Mouse (Mus musculus) neural tube, embryonic 15.5 days (tissue): ENCODE results near the gene Slc39a11. TPM values are rescaled to one million over a fixed set of nuclear protein-coding genes. Genes with fewer than 3 reads are reported as not detected.
"Not testable (repeated sequence)": the region's sequence is repeated elsewhere in the genome, so short reads cannot be mapped to it uniquely, and the experiment has no call there.

Source experiments
- ATAC-seq: fragments of 200-750 bp; cut with Nextera tagmentation; 2 replicates; pipeline ENCODE4 v1.8.0; 2017; ENCODE audit warnings: mild to moderate bottlenecking, moderate TSS enrichment, moderate library complexity; ENCODE audit not compliant: low FRiP score
- H3K27ac ChIP-seq: fragments of 300-500 bp; sonication (generic); replicated peaks from 2 replicates; pipeline ENCODE4 v1.5.1; 2015; ENCODE audit warnings: mild to moderate bottlenecking, inconsistent platforms
- H3K27me3 ChIP-seq: fragments of 300-500 bp; sonication (generic); replicated peaks from 2 replicates; pipeline ENCODE4 v1.6.1; 2015; ENCODE audit warnings: inconsistent platforms
- H3K36me3 ChIP-seq: fragments of 300-500 bp; sonication (generic); 2 replicates; pipeline ENCODE4 v1.6.1; 2015; ENCODE audit warnings: inconsistent platforms
- H3K4me1 ChIP-seq: fragments of 300-500 bp; sonication (generic); 2 replicates; pipeline ENCODE4 v1.6.1; 2015; ENCODE audit warnings: inconsistent platforms
- H3K4me2 ChIP-seq: fragments of 300-500 bp; sonication (generic); 2 replicates; pipeline ENCODE4 v1.6.1; 2015; ENCODE audit warnings: inconsistent platforms, mild to moderate bottlenecking, moderate library complexity
- H3K4me3 ChIP-seq: fragments of 300-500 bp; sonication (generic); replicated peaks from 2 replicates; pipeline ENCODE4 v1.5.1; 2015; ENCODE audit warnings: mild to moderate bottlenecking, inconsistent platforms
- H3K9ac ChIP-seq: fragments of 300-500 bp; sonication (generic); replicated peaks from 2 replicates; pipeline ENCODE4 v1.6.1; 2015; ENCODE audit warnings: mild to moderate bottlenecking, inconsistent platforms
- H3K9me3 ChIP-seq: fragments of 300-500 bp; sonication (generic); replicated peaks from 2 replicates; pipeline ENCODE4 v1.6.1; 2016; ENCODE audit warnings: inconsistent platforms
- WGBS: fragments of 180-500 bp; shearing (Covaris S2); methylation state at CpG from one replicate; pipeline ENCODE4 v1.1.7; 2015; ENCODE audit warnings: mixed read lengths; 5-methylcytosine and 5-hydroxymethylcytosine counted together
- polyA plus RNA-seq: library from polyadenylated mRNA; unstranded; fragments of >200 nt; fragmentation: Nextera tagmentation; extraction: Ambion mirVana; gene quantifications from 2 replicates; pipeline ENCODE4 v1.2.1, GENCODE M21; 2015

Gene Slc39a11
- polyA plus RNA-seq, 1 experiment from 2014 or later = 27.7 TPM

- Histone ChIP-seq H3K4me3 (no peak overlapping the region), H3K9me3 (no peaks in the 10 kb centered on the region), H3K9ac (no peak overlapping the region), H3K27ac (peak overlapping the region; percentile 41; the same call in 1 of the 2 replicates), H3K36me3 (no peaks in the 10 kb centered on the region), H3K27me3 (no peaks in the 10 kb centered on the region), H3K4me1 (peaks cover 7% of the 10 kb centered on the region; the same call in 1 of the 2 replicates), H3K4me2 (no peak overlapping the region)
- 22% methylated on average over 11 of the region's 11 CpGs for WGBS
- ATAC-seq = no peak; the same call in 1 of the 2 replicates
Observed at GRCm38 (mm10) chr11:113583879-113584661, 65.8 kb downstream of the Slc39a11 start.

GRCm38 (mm10) chr11:113577221-113577620, 72.7 kb downstream of the Slc39a11 start:
- Histone ChIP-seq H3K27ac (no peak overlapping the region), H3K36me3 (no peaks in the 10 kb centered on the region), H3K9me3 (no peaks in the 10 kb centered on the region), H3K4me2 (no peak overlapping the region), H3K4me1 (peaks cover 13% of the 10 kb centered on the region), H3K27me3 (no peaks in the 10 kb centered on the region), H3K9ac (no peak overlapping the region), H3K4me3 (no peak overlapping the region)
- no peak for ATAC-seq
- 87% methylated on average over 4 of the region's 4 CpGs for WGBS

- H3K27me3 ChIP-seq = no peaks in the 10 kb centered on the region
- WGBS = 45% methylated on average over 6 of the region's 6 CpGs
- H3K4me3 ChIP-seq = no peak overlapping the region
- 0 out of 2 replicates have a peak overlapping the region, but pooled peaks have one; percentile 33 for H3K27ac ChIP-seq
- H3K4me2 ChIP-seq = no peak overlapping the region
- H3K9ac ChIP-seq = no peak overlapping the region
- no peaks in the 10 kb centered on the region for H3K9me3 ChIP-seq
- no peaks in the 10 kb centered on the region for H3K36me3 ChIP-seq
- peaks cover 14% of the 10 kb centered on the region for H3K4me1 ChIP-seq
- ATAC-seq = 0 out of 2 replicates have a peak, but pooled peaks have one; percentile 55
Observed at GRCm38 (mm10) chr11:113572641-113573040, 77.2 kb downstream of the Slc39a11 start.

- H3K4me2 ChIP-seq = no peak overlapping the region
Observed at GRCm38 (mm10) chr11:113571616-113572015, 78.3 kb downstream of the Slc39a11 start.

GRCm38 (mm10) chr11:113568999-113569398, 80.9 kb downstream of the Slc39a11 start:
- Histone ChIP-seq H3K27me3 (no peaks in the 10 kb centered on the region), H3K4me2 (no peak overlapping the region), H3K9ac (no peak overlapping the region), H3K4me3 (no peak overlapping the region), H3K27ac (no peak overlapping the region), H3K36me3 (no peaks in the 10 kb centered on the region), H3K4me1 (peaks cover 27% of the 10 kb centered on the region), H3K9me3 (no peaks in the 10 kb centered on the region)
- WGBS = 79% methylated on average over 1 of the region's 1 CpGs
- ATAC-seq = no peak

More at GRCm38 (mm10) chr11:113571616-113572015, 78.3 kb downstream of the Slc39a11 start:
- H3K4me3 ChIP-seq = no peak overlapping the region
- no peaks in the 10 kb centered on the region for H3K36me3 ChIP-seq
- no peaks in the 10 kb centered on the region for H3K9me3 ChIP-seq
- no peak overlapping the region for H3K27ac ChIP-seq
- H3K4me1 ChIP-seq = peaks cover 14% of the 10 kb centered on the region
- H3K27me3 ChIP-seq = no peaks in the 10 kb centered on the region
- H3K9ac ChIP-seq = no peak overlapping the region
- no peak for ATAC-seq

GRCm38 (mm10) chr11:113567926-113568325, 82.0 kb downstream of the Slc39a11 start:
- H3K27me3 ChIP-seq, H3K9ac ChIP-seq, H3K9me3 ChIP-seq, ATAC-seq, H3K4me2 ChIP-seq, H3K27ac ChIP-seq, H3K4me3 ChIP-seq, H3K36me3 ChIP-seq: not testable (repeated sequence)
- 87% methylated on average over 2 of the region's 2 CpGs for WGBS
- H3K4me1 ChIP-seq = peaks cover 22% of the 10 kb centered on the region

GRCm38 (mm10) chr11:113565006-113565995, 84.6 kb downstream of the Slc39a11 start:
- peak overlapping the region; percentile 79 for H3K4me2 ChIP-seq
- H3K36me3 ChIP-seq = no peaks in the 10 kb centered on the region
- H3K9me3 ChIP-seq = no peaks in the 10 kb centered on the region
- peak overlapping the region; percentile 45 for H3K9ac ChIP-seq
- peak; percentile 89 for ATAC-seq
- H3K27ac ChIP-seq = no peak overlapping the region
- no peaks in the 10 kb centered on the region for H3K27me3 ChIP-seq
- WGBS = 7% methylated on average over 34 of the region's 34 CpGs
- H3K4me1 ChIP-seq = peaks cover 14% of the 10 kb centered on the region
- H3K4me3 ChIP-seq = peak overlapping the region; percentile 47

- H3K27me3 ChIP-seq = no peaks in the 10 kb centered on the region
Observed at GRCm38 (mm10) chr11:113562326-113562725, 87.6 kb downstream of the Slc39a11 start.

GRCm38 (mm10) chr11:113560150-113560549, 89.7 kb downstream of the Slc39a11 start:
- H3K4me1 ChIP-seq = peaks cover 8% of the 10 kb centered on the region
- H3K27ac ChIP-seq = no peak overlapping the region
- no peak overlapping the region for H3K4me3 ChIP-seq
- WGBS = 87% methylated on average over 4 of the region's 4 CpGs
- H3K36me3 ChIP-seq = no peaks in the 10 kb centered on the region
- no peak overlapping the region for H3K4me2 ChIP-seq
- no peak overlapping the region for H3K9ac ChIP-seq
- ATAC-seq = no peak
- no peaks in the 10 kb centered on the region for H3K27me3 ChIP-seq
- H3K9me3 ChIP-seq = no peaks in the 10 kb centered on the region

More at GRCm38 (mm10) chr11:113562326-113562725, 87.6 kb downstream of the Slc39a11 start:
- ATAC-seq = no peak
- Histone ChIP-seq H3K36me3 (no peaks in the 10 kb centered on the region), H3K4me3 (no peak overlapping the region), H3K4me1 (peaks cover 14% of the 10 kb centered on the region), H3K27ac (no peak overlapping the region), H3K9me3 (no peaks in the 10 kb centered on the region), H3K9ac (no peak overlapping the region), H3K4me2 (no peak overlapping the region)
- WGBS = 78% methylated on average over 8 of the region's 8 CpGs

GRCm38 (mm10) chr11:113558505-113558904, 91.4 kb downstream of the Slc39a11 start:
- WGBS = 72% methylated on average over 12 of the region's 12 CpGs

GRCm38 (mm10) chr11:113556142-113556541, 93.7 kb downstream of the Slc39a11 start:
- Histone ChIP-seq H3K4me1 (peaks cover 13% of the 10 kb centered on the region), H3K9me3 (no peaks in the 10 kb centered on the region), H3K4me2 (no peak overlapping the region), H3K9ac (no peak overlapping the region), H3K36me3 (no peaks in the 10 kb centered on the region), H3K27me3 (no peaks in the 10 kb centered on the region), H3K27ac (no peak overlapping the region), H3K4me3 (no peak overlapping the region)
- WGBS = 85% methylated on average over 12 of the region's 12 CpGs
- ATAC-seq = no peak

More at GRCm38 (mm10) chr11:113558505-113558904, 91.4 kb downstream of the Slc39a11 start:
- Histone ChIP-seq H3K9me3 (no peaks in the 10 kb centered on the region), H3K36me3 (no peaks in the 10 kb centered on the region), H3K9ac (no peak overlapping the region), H3K27ac (no peak overlapping the region), H3K27me3 (no peaks in the 10 kb centered on the region), H3K4me2 (no peak overlapping the region), H3K4me1 (peaks cover 8% of the 10 kb centered on the region), H3K4me3 (no peak overlapping the region)
- ATAC-seq = no peak
